Mouse (Mus musculus) activated CD4-positive, CD25-positive, alpha-beta regulatory T cell, adult 4 months (primary cell): ENCODE measurements around the gene Gm2012. TPM values are rescaled to one million over a fixed set of nuclear protein-coding genes. Genes with fewer than 3 reads are reported as not detected.
"Not testable (repeated sequence)": the region's sequence is repeated elsewhere in the genome, so short reads cannot be mapped to it uniquely, and the experiment has no call there.

ENCODE experiments used
- ATAC-seq: one replicate; pipeline ENCODE4 v1.8.0; 2017
- polyA plus RNA-seq, 2 experiments: library from polyadenylated mRNA; unstranded; fragments of 100-300 nt; shearing (Covaris generic); gene quantifications; one replicate each; pipeline ENCODE4 v1.2.1; 2017

Gm2012 gene
- not detected for polyA plus RNA-seq

- not testable (repeated sequence) for ATAC-seq
Observed at GRCm38 (mm10) chrX:26231255-26231654, at the start of gene Gm2012. Gene Gm2012 (minus strand): TSS chrX:26231355.

- not testable (repeated sequence) for ATAC-seq
Observed at GRCm38 (mm10) chrX:26159146-26159545, 72.0 kb downstream of the Gm2012 start.

Other genes with a start within 250 kb of the Gm2012 start
- not detected for gene Gm5168, start 180.3 kb downstream of the Gm2012 start, polyA plus RNA-seq
- gene Gm2030, start 78.7 kb upstream of the Gm2012 start, polyA plus RNA-seq, result not detected